Mouse (Mus musculus) brain, embryonic 14.5 days (tissue): ENCODE measurements around the gene Efnb3. TPM values are rescaled to one million over a fixed set of nuclear protein-coding genes. Genes with fewer than 3 reads are reported as not detected.

ENCODE experiments used
- DNase-seq: peaks from one replicate; pipeline ENCODE4 v3.0.0-alpha.2; 2011; ENCODE audit warnings: low read depth
- CTCF ChIP-seq: fragments of 200-500 bp; IDR thresholded peaks from 2 replicates; pipeline ENCODE4 v1.5.1; 2012; ENCODE audit warnings: inconsistent platforms, mild to moderate bottlenecking, moderate library complexity, borderline replicate concordance; ENCODE audit not compliant: insufficient read depth, insufficient read length; ENCODE audit errors: extremely low read depth
- POLR2A ChIP-seq: fragments of 200-500 bp; IDR thresholded peaks from 2 replicates; pipeline ENCODE4 v1.6.1; 2012; ENCODE audit warnings: mild to moderate bottlenecking, inconsistent platforms, borderline replicate concordance; ENCODE audit not compliant: poor library complexity, insufficient read depth, insufficient read length, severe bottlenecking; ENCODE audit errors: extremely low read depth
- polyA plus RNA-seq: library from polyadenylated mRNA; depleted of rRNA; stranded (reverse); fragments of >200 nt; gene quantifications from 2 replicates; pipeline ENCODE4 v1.2.3, GENCODE M21; 2012

Gene Efnb3
- polyA plus RNA-seq, 1 experiment = 187 TPM

DNA sequence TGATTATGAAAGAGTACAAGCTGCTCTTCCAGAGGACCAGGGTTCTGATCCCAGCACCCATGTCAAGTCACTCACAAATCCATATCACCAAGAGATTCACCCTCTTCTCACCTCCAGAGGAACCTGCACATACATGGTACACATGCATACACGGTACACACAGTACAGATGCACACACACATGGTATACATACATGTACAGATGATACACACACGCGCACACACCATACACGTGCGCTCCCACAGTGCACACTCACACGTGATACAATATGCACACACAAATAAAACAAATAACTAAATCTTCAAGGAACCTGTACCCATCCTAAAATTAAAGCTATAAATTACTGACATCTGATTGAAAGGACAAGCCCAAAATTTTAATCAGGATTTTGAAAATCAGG is 34.8 kb upstream of the Efnb3 start:
- TF ChIP-seq CTCF (no peak), POLR2A (no peak)
- DNase-seq = no peak

DNA sequence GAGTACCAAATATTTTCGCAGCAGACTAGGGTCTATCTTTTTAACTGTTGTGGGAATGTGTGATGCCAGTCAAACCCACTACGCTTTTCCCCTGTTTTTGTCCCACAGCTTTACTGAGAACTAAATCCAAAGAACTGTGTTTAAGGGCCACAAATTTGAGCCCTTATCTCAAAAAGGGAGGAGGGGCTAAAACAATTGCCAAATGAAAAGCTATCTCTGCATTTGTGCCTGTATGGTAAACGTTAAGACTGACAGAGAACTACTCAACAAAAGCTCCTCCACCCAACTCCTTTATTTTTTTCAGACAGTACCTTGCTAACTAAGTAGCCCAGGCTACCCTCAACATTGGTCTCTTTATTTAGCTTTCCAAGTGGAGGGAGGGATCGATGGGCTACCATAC is 32.8 kb upstream of the Efnb3 start:
- TF ChIP-seq POLR2A (no peak), CTCF (no peak)
- no peak for DNase-seq

DNA sequence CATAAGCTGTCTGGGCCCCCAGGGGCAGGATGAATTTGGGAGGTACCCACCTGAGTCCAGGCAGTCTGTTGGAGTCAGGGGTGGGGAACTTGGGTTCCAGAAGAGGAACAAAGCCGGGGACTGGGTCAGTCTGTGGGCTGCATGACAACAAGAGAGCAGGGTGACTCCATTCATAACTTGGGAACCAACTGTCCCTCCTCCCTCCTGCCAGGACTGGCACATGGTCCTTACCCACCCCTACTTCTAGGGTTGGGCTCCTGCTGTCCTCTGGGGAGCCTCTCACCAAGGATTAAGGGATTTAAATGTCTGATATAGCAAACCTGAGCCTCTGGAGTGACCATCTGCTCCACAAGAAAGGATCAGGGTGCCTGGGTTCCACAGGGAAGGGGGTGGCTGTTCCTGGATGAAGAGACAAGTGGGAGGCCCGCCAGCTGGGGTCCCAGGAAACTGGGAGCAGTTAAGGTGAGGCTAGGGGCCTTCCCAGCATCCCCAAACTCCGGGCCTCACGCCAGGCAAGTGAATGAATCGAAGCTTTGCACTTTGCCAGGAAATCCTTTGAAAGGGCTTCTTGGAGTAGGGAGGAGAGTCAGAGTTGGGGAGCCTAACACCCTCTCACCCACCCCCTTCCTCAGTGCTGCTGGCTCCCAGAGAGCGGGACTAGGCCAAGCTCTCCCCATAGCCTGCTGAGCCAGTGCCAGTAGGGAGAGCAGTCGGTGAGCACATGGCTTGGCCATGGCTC is 32.1 kb upstream of the Efnb3 start:
- no peak for TF ChIP-seq POLR2A
- TF ChIP-seq CTCF = no peak
- DNase-seq = peak; percentile 89

DNA sequence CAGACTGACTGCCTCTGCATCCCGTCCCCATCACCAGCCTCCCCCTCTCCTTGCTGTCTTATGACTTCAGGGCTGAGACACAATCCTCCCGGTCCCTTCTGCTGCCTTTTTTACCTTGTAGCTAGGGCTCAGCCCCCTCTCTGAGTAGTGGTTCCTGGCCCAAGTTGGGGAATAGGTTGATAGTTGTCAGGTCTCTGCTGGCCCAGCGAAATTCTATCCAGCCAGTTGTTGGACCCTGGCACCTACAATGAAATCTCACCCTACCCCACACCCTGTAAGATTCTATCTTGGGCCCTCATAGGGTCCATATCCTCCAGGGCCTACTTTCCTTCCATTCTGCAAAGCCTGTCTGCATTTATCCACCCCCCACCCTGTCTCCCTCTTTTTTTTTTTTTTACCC is 31.4 kb upstream of the Efnb3 start:
- TF ChIP-seq POLR2A (no peak), CTCF (no peak)
- DNase-seq = no peak

DNA sequence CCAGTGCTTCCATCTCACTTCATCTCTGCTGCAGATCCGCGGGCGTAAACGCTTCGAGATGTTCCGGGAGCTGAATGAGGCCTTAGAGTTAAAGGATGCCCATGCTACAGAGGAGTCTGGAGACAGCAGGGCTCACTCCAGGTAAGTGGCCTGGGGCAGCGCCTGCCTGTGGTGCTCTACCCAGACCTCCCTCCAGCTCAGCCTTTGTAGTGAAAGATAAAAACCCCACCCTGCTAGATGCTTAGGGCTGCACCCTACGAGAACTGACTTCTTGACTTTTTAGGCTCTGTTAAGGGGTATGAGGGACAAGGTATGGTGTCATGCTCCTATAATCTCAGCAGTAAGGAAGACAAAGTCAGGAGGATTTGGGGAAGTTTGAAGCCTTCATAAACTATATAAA is 30.6 kb upstream of the Efnb3 start:
- TF ChIP-seq CTCF (no peak), POLR2A (no peak)
- no peak for DNase-seq

DNA sequence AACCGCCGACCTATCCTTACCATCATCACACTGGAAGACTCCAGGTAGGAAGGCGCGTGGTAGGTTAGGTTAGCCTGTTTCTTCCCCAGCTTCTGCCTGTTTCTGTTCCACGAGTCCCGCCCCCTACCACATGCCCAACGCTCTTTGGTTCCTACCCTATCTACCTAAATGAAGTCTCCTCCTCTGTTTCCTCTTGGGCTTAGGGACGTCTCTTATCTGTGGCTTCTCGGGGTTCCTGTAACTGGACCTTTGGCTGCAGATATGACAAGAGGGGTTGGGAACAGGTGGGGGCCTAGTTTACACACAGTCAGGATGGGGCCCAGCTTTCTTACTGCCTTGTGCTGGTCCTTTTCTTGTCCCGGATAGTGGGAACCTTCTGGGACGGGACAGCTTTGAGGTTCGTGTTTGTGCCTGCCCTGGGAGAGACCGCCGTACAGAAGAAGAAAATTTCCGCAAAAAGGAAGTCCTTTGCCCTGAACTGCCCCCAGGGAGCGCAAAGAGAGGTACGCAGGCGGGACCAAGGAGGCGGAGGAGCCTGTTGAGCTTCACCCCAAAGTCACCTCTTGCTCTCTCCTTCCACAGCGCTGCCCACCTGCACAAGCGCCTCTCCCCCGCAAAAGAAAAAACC is 29.3 kb upstream of the Efnb3 start:
- TF ChIP-seq CTCF (no peak), POLR2A (no peak)
- no peak for DNase-seq

DNA sequence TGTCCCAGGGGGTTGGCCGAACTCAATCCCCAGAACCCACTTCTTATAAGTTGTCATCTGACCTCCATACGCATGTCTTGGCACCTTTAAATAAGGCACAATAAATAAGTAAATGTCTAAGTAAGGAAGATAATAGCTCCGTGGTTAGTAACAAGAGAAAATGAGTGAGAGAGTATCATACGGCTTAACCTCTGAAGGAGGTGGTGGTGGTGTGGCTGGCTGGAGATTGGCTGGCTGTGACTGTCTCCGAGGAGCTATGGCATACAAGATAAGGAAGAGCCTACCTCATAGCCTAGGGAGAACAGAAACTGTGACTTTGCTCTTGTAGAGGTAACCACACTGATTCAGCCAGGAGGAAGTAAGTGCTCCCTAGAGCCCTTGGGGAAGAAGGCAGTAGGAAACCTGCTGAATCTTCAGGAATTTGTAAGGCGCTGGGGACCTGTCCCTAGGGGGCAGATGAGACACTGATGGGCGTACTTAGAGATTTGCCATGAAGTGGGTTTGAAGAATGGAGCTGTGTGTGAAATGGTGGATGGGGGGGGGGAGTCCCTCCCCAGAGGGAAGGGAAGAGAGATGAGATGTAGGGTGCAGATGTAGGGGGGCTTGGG is 25.8 kb upstream of the Efnb3 start:
- TF ChIP-seq CTCF = no peak
- no peak for TF ChIP-seq POLR2A
- DNase-seq = no peak

DNA sequence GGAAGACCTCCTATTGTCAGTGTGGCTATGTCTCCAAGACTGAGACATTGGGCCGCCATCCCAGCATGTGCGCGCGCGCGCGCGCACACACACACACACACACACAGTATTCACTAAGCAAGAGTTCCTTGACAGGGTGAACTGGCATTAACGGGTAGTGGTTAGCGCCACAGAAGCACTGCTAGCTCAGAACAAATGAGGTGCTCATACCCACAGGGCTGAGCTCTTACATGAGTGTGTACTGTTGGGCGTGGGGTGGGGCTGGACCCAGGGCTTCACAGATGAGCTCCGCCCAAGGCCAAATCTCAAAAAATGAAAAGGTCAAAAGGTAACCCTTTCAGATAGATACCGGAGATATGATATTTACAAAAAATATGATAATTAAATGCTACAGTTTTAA is 24.9 kb upstream of the Efnb3 start:
- no peak for TF ChIP-seq CTCF
- no peak for TF ChIP-seq POLR2A
- DNase-seq = no peak

DNA sequence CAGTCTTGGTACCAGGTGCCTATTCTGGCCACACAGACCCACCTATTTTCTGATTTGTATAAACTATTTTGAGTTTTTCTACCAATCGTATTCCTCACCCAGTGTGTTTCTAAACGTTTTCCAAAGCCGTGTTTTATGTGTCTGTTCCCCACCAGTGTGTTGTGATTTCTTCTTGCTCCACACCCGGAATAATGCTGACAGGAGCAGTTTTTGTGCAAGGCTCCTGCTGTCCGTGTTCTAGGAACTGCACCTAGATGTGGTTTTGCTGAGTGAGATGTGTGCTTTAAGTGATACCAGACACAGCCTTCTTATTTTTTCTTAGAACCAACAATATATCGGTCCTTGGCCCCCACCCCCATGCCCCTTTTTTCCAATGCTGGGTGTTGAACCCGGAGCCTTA is 24.0 kb upstream of the Efnb3 start:
- DNase-seq = no peak
- no peak for TF ChIP-seq POLR2A
- no peak for TF ChIP-seq CTCF

DNA sequence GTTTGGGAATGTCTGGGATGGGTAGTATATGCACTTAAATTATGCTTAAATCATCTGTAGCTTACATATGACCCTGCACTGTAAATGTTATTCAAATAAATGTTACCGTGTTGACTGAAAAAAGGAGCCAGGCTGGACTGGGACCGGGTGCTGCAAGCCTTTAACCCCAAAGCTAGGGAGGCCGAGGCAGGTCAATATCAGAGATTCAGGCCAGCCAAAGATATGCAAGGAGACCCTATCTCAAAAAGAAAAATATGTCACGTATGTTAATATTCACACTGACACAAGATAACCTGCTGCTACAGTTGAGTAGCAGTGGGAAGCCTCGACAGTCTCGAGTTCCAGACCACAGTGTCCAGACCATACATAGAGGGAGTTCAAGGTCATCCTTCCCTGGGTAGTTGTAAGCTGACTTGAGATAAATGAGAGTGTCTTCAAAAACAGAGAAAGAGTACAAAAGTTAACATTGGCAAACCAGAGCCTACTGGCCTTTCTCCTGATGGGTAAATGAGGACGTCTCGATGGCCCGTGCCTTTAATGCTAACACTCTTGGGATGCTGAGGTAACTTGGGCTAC is 22.3 kb upstream of the Efnb3 start:
- no peak for TF ChIP-seq POLR2A
- TF ChIP-seq CTCF = no peak
- DNase-seq = no peak

DNA sequence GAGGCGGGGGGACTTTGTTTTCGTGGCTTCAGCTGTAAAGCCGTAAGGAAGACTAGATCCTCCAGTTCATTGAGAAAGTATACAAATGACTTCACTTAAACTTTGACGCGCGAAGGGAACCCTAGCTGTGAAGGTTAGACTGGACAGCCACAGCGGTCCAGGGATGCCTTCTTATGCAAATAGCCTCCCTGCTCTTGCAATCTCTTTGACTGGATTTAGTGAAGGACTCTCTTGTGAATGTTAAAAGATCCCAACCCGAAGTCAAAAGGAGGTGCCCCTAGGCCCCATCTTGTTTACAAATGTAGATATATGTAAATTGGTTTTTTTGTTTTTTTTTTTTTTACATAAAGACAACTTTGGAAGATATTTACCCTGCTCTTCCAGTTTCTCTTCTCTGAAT is 21.8 kb upstream of the Efnb3 start:
- DNase-seq = peak; percentile 42
- TF ChIP-seq POLR2A = no peak
